In the genomic region with DNA sequence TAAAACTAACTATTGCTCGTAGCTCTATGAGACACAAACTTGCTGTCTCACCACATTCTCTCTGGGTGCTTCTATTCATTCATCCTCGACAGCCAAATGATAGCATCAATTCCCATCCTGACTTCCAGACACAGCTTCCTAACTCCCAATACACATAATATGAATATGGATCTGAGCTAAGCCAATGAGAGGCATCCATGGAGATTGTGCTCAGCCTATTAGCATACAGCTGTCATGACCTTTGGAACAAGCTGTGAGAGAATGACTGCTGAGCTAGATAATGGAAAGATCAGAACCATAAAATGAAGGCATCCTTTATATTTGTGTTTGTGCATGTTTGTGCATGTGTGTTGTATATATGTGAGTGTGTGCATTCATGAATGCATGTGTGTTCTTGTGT, we compare ENCODE assay signal across 19 mouse cellular contexts.
DNase-seq lines count a peak whose midpoint lies in the region; ATAC-seq and TF ChIP-seq lines count a peak whose summit lies in the region.
"Had no signal": no experiment of that assay in that cellular context is flagged by ENCODE, and none has a peak within 500 bp of the region (broad histone marks: within the 10 kb centered on the region; RNA-seq: fewer than 3 reads in every experiment).

No protein-coding gene starts in this region.

- no peaks in the 10 kb centered on the region for H3K27me3 ChIP-seq in hindbrain, embryonic 12.5 days
- no peaks in the 10 kb centered on the region for H3K27me3 ChIP-seq in hindbrain, embryonic 10.5 days (ENCODE audit: insufficient read depth, poor library complexity, severe bottlenecking)
- no peaks in the 10 kb centered on the region for H3K27me3 ChIP-seq in neural tube, embryonic 12.5 days (replicated peaks)
- no peaks in the 10 kb centered on the region for H3K27me3 ChIP-seq in cerebellum, adult 2 months (ENCODE audit: control insufficient read depth, insufficient read depth, low read length)
- H3K27me3 ChIP-seq: liver, embryonic 15.5 days; Patski had no signal

- no peak overlapping the region for H3K4me2 ChIP-seq in hindbrain, embryonic 12.5 days (replicated peaks)
- H3K4me2 ChIP-seq in neural tube, embryonic 12.5 days (replicated peaks), result no peak overlapping the region
- H3K4me2 ChIP-seq: liver, embryonic 15.5 days had no signal

- DNase-seq in hindbrain, embryonic 10.5 days (ENCODE audit: low spot score), result no peak
- no peak for DNase-seq in neural tube, embryonic 10.5 days (ENCODE audit: extremely low spot score, low spot score)
- peak; percentile 14 for DNase-seq in mesoderm, embryonic 11.5 days (ENCODE audit: low read depth, low spot score)
- no peak for DNase-seq in kidney, postnatal 4 days
- DNase-seq in cerebellum, adult 2 months, result no peak
- DNase-seq: B cell, adult 2 months; cerebellum, postnatal 25 days; gastrocnemius, postnatal 14 days; layer of hippocampus, adult 9-11 months; lung, postnatal 14 days; right cerebral cortex, postnatal 4 days had no signal

- no peak overlapping the region for H3K4me3 ChIP-seq in hindbrain, embryonic 12.5 days
- no peak overlapping the region for H3K4me3 ChIP-seq in hindbrain, embryonic 10.5 days
- no peak overlapping the region for H3K4me3 ChIP-seq in neural tube, embryonic 12.5 days
- H3K4me3 ChIP-seq in cerebellum, adult 2 months (replicated peaks; ENCODE audit: insufficient read depth, low read depth, low read length), result no peak overlapping the region
- H3K4me3 ChIP-seq: limb, embryonic 10.5 days; liver, embryonic 15.5 days had no signal

- peak overlapping the region; percentile 5; the same call in 1 of the 2 replicates for H3K27ac ChIP-seq in hindbrain, embryonic 12.5 days
- no peak overlapping the region for H3K27ac ChIP-seq in hindbrain, embryonic 10.5 days
- H3K27ac ChIP-seq in neural tube, embryonic 12.5 days, result no peak overlapping the region
- H3K27ac ChIP-seq in cerebellum, adult 2 months (ENCODE audit: insufficient read depth, low read length), result no peak overlapping the region
- H3K27ac ChIP-seq: kidney, postnatal 0 days; limb, embryonic 10.5 days; liver, embryonic 15.5 days had no signal

- H3K9ac ChIP-seq in hindbrain, embryonic 12.5 days, result no peak overlapping the region
- no peak overlapping the region for H3K9ac ChIP-seq in neural tube, embryonic 12.5 days
- H3K9ac ChIP-seq: liver, embryonic 15.5 days had no signal

- H3K9me3 ChIP-seq in hindbrain, embryonic 12.5 days (replicated peaks), result no peaks in the 10 kb centered on the region
- H3K9me3 ChIP-seq in hindbrain, embryonic 10.5 days, result no peaks in the 10 kb centered on the region
- H3K9me3 ChIP-seq in neural tube, embryonic 12.5 days, result no peaks in the 10 kb centered on the region
- H3K9me3 ChIP-seq: limb, embryonic 10.5 days; liver, embryonic 15.5 days had no signal

- TF ChIP-seq CTCF in cerebellum, adult 2 months (IDR thresholded peaks at IDR 0.05; ENCODE audit: borderline replicate concordance, insufficient read depth, low read depth, low read length), result no peak

- no peaks in the 10 kb centered on the region for H3K36me3 ChIP-seq in hindbrain, embryonic 12.5 days
- no peaks in the 10 kb centered on the region for H3K36me3 ChIP-seq in hindbrain, embryonic 10.5 days
- no peaks in the 10 kb centered on the region for H3K36me3 ChIP-seq in neural tube, embryonic 12.5 days
- H3K36me3 ChIP-seq: limb, embryonic 10.5 days; liver, embryonic 15.5 days had no signal

- peaks cover 4% of the 10 kb centered on the region for H3K4me1 ChIP-seq in hindbrain, embryonic 12.5 days
- peaks cover 15% of the 10 kb centered on the region; the same call in 1 of the 2 replicates for H3K4me1 ChIP-seq in hindbrain, embryonic 10.5 days (replicated peaks)
- H3K4me1 ChIP-seq in neural tube, embryonic 12.5 days, result no peaks in the 10 kb centered on the region
- peaks cover 7% of the 10 kb centered on the region; the same call in 1 of the 2 replicates for H3K4me1 ChIP-seq in cerebellum, adult 2 months (ENCODE audit: control insufficient read depth, insufficient read depth, low read length)
- H3K4me1 ChIP-seq: limb, embryonic 10.5 days; liver, embryonic 15.5 days had no signal

- TF ChIP-seq POLR2A in cerebellum, adult 2 months (IDR thresholded peaks at IDR 0.05; ENCODE audit: borderline replicate concordance, insufficient read depth, low read length), result no peak

- peak; percentile 89 for ATAC-seq in hindbrain, embryonic 12.5 days (ENCODE audit: low FRiP score)
- ATAC-seq in neural tube, embryonic 12.5 days (ENCODE audit: low FRiP score, low read depth), result peak; percentile 70; the same call in 1 of the 2 replicates
- ATAC-seq in megakaryocyte-erythroid progenitor cell, adult 5-6 weeks (replicated peaks; ENCODE audit: low FRiP score, low TSS enrichment, poor library complexity, severe bottlenecking), result no peak
- ATAC-seq: inflammation-experienced regulatory T-cells, adult 6 months; Patski had no signal

- WGBS in hindbrain, embryonic 12.5 days, result 37% methylated on average over 2 of the region's 2 CpGs
- WGBS in hindbrain, embryonic 10.5 days, result 55% methylated on average over 2 of the region's 2 CpGs
- 48% methylated on average over 2 of the region's 2 CpGs for WGBS in neural tube, embryonic 12.5 days
- WGBS in cerebellum, adult 2 months, result 69% methylated on average over 2 of the region's 2 CpGs
